Mouse (Mus musculus): ENCODE results near the gene Scn7a.

Scn7a gene

DNA sequence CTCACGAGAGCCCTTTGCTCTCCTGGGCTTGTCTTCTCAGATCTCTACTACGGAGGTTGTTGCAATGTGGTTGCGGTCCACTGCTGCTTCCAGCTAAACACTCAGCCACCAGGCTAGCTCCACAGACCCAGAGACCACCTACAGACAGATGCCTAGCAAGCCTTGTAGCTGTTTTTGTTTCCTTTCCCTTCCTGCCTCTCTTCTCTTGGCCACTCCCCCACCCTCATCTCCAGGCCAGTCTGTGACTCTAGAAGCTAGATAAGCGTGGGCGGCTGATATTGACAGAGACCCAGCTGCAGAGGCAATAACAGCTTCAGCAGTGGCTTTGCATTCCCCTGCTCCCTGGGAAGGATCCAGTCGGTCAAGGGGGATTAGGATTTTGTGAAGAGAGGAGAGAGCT, at the start of gene Scn7a:
TSS of gene Scn7a (minus strand) at position 150 of the 400 bp plus-strand sequence.
- DNase-seq (ENCODE audit: low read depth, low spot score), result no peak

DNA sequence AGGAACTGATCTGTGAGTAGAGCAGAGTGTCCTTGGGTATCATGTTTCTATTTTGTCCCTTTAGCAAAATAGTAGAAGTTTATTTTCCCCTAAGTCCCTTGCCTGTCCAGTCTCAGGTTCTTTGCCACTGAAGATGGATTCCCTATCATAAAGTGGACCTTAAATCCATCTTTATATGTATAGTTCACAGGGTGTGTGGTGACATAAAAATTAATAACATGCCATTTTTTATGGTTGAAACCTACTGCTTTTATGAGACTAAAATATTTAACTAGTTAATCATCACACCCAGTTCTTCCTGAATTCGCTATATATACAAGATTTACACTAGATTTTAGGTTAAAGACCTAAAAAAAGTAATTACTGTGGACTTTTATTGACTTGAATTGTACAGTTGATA, 43.0 kb upstream of the Scn7a start:
- DNase-seq (ENCODE audit: low read depth, low spot score), result no peak

DNA sequence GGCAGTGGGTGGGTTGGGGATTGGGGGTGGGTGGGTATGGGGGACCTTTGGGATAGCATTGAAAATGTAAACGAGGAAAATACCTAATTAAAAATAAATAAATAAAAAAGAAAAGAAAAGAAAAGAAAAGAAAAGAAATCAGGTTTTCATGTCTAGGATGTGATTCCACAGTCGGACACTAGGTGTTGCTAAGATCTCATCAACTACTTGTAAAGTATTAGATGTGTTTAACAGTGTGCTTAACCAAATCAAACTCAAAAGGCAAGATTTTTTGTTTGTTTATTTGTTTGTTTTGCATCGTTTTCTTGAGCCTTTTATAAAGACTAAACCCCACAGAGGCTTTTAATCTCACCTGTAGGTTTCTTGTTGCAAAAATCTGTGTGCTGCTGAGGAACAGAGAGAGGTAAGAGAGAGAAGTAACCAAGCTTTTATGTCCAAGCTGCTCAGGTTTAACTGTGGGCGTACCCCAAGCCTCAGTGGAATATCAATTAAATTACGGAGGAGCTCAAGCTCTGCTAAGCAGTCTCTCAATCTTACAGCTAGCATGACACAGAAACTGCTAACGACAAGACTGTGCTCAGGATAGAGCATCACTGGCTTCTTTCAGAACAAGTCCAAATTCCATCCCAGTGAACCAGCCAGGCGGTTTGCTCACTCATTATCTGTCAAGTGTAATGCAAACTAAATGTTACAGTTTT, 35.3 kb upstream of the Scn7a start:
- DNase-seq (ENCODE audit: low read depth, low spot score), result no peak

DNA sequence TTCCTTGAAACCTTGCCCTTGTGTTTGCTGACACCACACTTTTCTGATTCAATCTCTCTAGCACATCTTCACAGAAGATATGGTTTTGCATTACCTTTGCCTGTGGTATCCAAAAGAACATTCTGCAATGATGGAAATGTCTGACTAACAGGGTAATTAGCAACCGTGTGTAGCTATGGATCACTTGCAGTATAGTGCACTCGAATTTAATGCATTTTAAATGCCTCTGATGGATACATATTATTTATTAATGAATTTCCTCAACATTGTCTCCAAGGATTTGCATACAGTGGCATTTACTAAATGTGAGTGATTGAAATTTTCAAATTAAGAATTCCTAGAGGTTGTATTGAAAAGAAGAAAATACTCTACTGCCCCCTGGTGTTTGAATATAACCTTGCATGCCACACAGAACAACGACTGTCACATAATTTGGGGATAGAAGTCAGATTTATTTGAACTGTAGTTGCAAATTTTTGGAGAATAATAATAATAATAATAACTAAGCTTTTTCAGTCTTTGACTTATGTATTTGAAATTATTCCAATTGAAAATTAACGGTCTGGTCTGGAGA, 15.0 kb upstream of the Scn7a start:
- peak; percentile 32 for DNase-seq (ENCODE audit: low read depth, low spot score)

DNA sequence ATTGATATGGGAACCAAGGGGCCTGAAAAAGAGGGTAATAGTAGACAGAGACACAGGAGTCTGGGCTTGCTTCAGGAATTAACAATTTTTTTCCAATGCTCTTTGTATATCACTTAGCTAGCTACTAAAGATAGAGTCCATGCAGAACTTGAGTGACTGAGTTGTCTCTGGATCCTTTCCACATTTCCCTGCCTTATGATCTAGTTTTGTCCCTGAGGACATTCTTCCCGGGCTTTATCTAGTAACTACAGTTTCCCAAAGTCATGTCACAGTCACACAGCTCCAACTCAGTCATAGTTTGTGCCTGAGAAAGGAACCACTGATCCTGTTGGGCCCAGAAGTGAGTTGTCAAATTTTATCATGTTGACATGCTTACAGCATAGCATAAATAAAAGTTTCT, 12.8 kb upstream of the Scn7a start:
- no peak for DNase-seq (ENCODE audit: low read depth, low spot score)

DNA sequence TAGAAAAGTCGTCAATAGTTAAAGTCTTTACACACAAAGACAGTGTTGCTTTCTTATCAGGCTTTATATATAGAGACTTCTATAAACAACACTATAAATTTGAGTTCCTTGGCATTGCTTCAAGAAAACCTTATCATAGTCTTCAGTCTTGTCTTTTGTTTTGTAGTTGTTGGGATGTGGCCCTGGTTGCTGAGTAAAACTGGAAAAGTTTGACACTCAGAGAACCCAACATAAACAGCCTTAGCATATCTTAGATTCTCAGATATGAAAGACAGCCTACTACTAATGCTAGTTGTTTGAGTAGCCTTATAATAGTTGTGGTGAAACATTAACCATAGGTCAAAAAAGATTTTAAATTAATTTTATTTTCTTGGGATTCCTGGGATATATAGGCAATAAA, 6.9 kb upstream of the Scn7a start:
- no peak for DNase-seq (ENCODE audit: low read depth, low spot score)

DNA sequence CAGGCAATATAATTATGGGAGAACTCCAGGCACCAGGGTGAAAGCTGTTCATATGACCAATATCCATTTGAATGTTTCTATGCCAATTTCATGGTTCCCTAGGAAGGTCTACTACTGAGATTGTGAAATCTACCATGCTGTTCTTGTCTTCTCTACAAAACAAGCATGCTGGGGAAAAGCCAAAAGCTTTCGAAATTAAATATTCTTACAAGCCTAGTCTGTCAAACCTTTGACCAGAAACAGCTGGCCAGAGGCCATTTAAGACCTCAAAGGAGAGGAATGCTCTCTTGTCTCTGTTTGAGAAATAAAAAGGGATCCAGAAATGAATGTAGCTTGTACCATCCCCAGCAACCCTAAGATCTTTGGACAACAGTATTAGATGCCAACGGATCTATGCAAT, 3.8 kb downstream of the Scn7a start:
- no peak for DNase-seq (ENCODE audit: low read depth, low spot score)

DNA sequence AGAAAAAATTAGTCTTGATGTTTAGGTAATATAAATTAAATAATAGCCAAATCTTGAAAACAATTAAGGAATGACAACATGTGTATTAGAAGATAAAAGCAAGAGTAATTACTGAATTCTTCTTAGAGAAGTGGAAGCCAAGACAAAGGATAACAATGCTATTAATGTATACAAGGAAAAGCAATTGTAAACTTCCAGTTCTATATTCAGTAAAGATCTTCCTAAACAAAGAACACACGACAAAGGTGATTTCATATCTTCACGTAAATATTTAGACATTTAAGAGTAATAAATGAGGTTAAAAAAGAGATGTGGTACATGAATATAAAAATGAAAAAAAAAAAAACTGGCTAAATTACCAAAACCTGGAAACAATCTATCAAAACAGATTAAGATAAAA, 16.7 kb downstream of the Scn7a start:
- DNase-seq (ENCODE audit: low read depth, low spot score), result no peak

DNA sequence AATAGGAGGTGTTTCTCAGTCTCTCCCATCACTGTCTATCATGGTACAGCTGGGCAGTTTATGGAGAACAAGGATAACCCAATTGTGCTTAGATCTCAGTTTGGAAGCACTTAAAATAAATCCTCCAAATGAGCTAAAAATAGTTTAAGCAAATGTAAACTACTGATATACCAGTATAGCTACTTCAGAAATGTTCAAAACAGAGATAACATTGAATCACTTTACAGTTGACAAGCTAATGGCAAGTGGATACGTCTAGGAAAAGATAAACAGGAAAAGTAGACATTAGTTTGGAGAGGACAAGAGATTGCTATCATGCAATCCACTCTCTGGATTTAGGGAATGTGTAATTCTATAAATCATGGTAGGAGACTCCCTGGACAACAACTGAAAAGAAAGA, 19.5 kb downstream of the Scn7a start:
- no peak for DNase-seq (ENCODE audit: low read depth, low spot score)

DNA sequence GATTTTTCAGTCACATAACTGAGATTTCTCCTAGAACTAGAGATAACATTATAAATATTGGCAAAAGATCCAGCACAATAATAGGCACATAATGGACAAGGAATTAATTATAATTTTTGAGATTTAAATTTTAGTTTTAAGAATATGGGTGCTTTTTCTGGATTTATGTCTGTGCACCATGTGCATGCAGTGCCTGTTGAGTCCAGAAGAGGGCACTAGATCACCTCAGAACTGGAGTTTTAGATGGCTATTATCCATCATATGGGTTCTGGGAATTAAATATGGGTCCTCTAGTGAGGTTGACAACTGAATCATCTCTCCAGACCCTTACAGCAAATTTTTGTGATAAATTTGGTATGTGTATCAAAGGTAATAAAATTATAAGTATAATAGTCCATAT, 21.8 kb downstream of the Scn7a start:
- no peak for DNase-seq (ENCODE audit: low read depth, low spot score)

DNA sequence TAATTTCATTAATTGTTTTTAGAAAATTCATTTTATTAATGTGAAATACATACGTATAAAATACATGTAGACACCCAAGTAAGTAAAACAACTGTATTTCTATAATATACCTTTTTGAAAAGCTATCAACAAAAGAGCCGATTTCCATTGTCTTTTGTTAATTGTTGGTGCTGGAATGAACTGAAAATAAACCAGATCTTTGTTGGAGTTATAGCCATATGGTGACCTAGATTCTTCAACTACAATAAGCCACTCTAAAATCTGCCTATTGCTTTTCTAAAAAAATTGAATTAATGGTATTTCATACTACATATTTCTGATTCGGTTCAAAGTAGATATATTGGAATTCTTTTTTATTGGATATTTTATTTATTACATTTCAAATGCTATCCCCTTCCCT, 56.7 kb downstream of the Scn7a start:
- no peak for DNase-seq (ENCODE audit: low read depth, low spot score)

DNA sequence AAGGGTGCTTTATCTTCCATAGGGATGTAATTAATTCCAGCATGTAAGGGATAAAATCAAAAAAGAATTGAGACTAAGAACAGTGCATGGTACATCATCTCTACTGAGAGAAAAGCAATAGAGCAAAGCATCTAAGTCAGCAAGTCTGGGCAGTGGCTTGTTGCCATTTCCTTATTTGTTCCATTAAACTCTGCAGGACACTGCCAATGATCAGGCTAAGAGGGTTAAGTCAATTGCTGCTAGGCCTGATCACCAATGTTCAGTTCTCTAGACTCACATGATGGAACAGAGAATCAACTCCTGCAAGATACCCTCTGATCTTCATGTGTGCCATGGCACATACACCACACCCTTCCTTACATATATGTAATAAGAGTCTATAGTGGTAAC, 57.1 kb downstream of the Scn7a start:
- DNase-seq (ENCODE audit: low read depth, low spot score), result no peak

DNA sequence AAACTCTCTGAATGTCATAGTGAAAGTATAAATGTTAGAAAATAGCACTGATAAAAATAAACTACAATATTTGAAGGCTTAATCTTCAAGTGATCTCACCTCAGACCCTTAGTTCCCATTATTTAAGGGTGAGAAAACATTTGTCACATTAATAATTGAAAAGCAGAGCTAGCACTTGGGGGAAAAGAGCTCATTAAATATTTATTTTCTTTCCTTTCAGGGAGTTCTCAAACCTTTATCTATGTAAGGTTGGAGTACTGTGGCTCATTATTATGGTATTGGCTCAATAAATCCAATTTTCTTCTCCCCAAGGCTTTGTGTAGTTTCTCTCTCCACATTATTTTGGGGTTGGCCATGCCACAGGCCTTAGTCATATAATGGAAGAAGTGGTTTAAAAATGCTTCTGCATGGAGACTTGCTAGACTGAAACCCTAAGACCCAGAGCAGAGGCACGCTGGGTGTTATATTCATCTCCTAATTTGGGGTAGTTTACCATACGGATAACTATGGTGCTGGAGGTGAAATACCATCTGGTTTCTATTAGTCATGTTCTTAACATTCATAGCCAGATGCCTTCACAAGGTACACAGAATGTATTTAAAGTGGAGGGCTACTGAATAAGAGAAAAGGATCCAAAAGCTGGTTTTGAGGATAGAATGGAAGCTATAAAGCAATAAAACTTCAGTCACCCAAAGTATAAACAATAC, 57.7 kb downstream of the Scn7a start:
- DNase-seq (ENCODE audit: low read depth, low spot score), result peak; percentile 35

DNA sequence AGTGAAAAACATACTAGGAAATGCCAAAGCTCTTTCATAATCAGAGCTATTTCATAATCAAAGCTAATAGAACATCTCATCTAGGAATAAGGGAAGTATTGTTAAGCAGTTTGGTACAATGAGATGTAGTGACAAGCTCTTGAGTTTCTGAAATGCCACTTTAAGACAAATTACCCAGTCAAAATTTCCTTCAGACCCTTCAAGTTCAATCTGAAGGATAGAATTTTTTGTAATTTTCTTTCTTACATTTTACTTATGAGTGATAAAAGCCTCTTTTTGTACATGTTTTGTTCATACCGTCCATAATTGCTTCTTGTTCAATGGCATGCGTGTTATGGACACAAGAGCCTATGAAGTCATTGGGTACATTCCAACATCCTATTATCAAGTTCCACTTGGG, 72.6 kb downstream of the Scn7a start:
- no peak for DNase-seq (ENCODE audit: low read depth, low spot score)

DNA sequence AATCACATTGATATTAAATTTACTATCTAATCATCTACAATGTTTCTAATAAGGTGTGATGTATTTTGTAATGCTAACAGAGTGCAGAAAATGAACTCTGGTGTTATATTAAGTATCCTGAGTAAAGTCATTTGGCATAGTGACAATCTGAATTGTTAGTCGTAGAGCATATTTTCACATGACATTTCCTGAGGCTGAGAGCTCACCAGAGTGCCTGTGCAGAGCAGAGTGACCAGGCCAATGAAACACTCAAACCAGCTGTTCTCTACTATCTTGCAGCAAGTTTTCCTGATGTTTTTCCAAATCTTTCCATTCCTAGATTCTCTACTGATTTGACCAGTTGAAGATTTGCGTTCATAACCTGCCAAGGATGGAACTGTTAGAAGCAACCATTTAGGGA, 92.4 kb downstream of the Scn7a start:
- DNase-seq (ENCODE audit: low read depth, low spot score), result no peak

DNA sequence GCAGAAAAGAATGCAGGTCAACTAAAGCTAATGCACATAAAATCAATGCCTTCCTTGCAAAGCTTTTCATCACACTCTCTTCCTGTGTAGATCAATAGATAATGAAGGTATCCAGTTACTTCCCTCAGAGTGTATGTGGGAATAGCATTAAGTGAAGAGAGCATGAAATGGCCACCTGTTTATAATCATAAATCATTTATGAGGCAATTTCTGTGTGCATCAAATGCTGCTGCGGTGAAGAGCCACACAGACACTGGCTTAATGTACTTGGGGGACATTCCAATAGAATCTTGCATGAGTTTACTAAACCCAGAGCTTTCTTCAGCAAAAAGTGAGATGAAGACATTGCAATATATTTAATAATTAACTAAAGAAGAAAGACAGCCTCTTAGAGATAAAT, 122.7 kb downstream of the Scn7a start:
- DNase-seq (ENCODE audit: low read depth, low spot score), result no peak

DNA sequence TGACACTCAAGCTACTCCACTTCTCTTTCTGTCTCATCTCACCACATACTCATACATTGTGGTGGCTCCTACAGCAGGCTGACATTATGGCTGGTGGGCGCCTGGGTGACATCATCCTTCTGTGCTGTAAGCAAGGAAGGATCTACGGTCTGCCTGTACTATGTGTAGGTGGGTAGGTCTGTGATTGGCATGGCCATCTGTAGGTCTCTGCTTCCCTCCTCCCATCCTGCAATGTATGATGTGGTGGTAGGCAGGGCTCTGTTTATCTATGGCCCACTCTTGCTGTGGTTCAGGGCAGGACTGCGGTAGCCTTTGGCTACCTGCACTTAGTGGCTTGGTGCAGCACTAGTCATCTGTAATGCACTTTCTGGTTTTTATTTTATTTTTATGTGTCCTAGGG, 128.3 kb downstream of the Scn7a start:
- DNase-seq (ENCODE audit: low read depth, low spot score), result no peak

DNA sequence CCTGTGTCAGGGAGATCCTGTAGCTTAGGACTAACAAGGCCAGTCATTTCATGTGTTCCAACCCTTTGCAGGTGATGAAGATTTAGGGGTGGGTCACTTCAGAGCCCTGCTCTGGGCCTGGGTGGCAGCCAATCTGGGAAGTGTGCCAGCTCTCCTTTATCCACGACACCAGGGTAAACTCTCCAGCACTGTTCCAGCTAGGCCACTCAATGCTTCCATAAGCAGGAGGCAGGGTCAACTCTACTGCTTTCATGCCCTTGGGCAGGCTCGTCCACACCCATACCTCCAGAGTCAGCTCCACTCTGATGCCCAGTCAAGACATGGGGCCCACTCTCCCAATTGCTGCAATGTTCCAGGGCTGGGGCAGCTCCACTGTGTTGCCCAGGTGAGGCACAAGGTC, 129.3 kb downstream of the Scn7a start:
- no peak for DNase-seq (ENCODE audit: low read depth, low spot score)

DNA sequence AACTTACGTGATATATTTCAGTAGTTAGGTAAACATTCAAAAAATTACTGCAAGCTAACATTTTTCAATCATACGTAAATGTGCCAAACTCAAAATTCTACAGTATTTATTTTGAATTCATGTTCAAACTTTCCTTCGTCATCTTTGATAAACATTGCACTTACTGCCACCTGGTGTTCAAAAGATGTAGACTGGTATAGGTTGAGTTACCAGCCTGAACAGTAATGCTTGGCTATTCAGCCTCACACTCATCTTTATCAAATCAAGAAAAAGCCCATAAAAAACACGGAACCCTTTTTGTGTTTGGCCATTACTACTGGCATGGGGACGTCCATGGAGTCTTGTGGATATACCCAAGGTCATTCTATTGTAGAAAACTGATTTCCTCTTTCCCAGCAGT, 140.3 kb downstream of the Scn7a start:
- DNase-seq (ENCODE audit: low read depth, low spot score), result peak; percentile 33

DNA sequence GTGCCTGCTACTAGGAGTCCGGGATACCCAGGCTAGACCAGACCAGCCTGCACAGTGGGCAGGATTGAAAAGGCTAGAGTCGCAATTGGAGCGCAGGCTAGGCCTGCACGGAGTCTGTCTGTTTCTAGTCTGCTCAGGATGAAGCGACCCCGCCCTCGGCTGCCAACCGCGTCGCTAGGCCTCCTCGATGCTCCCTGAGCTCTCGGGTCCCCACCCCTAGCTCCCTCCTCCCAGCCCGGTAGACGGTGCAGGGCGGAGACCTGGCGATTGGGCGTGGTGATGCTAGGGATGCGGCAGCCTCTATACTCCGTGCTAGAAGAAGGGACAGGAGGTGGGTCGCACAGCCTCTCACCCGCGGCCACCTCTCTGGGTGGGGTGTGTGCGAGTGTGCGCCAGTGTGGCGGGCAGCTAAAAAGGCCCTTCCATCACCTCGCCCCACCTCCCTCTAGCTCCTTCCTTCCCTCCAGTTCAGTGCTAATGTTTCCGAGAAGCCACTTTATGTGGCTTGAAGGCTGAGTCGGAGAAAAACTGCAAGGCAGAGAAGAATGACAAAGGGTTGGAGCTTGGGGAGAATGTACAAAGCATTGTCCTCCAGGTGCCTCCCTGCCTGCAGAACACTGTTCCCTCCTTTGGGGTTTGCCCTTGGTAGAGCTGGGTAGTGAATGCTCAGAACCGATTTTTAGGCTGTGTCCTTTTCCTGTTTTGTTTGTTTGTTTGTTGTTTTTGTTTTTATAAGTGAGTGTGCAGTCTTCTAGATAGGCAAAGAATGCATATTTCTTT, 149.9 kb downstream of the Scn7a start, which contains the start of gene Scn9a:
TSS of gene Scn9a (minus strand) at position 383 of the 780 bp plus-strand sequence.
- peak; percentile 19 for DNase-seq (ENCODE audit: low read depth, low spot score)

DNA sequence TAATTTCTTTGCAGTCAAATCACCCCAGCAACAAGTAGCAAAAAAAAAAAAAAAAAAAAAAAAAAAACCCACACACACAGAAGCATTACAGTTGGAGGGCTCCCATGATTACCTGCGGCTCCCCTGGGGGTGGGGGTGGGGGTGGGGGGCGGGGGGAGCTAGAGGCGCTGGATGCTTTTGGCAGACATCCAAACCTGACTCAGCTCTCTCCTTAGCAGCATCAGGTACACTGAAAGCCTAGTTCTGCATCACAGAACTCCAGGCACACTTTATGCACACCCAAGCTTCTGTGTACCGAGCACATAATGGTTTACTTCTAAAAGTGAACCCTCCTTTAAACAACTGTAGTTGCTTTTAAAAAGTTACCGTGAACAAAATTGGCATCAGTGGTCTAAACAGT, 152.0 kb downstream of the Scn7a start:
- no peak for DNase-seq (ENCODE audit: low read depth, low spot score)

Data from forelimb bud, embryonic 11.5 days (tissue).